Mouse (Mus musculus): Measurements from ENCODE around the gene Gm45213. TPM values are rescaled to one million over a fixed set of nuclear protein-coding genes. Genes with fewer than 3 reads are reported as not detected.
"Not testable (repeated sequence)": the region's sequence is repeated elsewhere in the genome, so short reads cannot be mapped to it uniquely, and the experiment has no call there.

The Gm45213 gene
- polyA plus RNA-seq, 1 experiment from 2014 or later, result not detected

GRCm38 (mm10) chr7:66047975-66048374 is 4.6 kb downstream of the Gm45213 start:
- DNase-seq (no peak), ATAC-seq (peak; percentile 33; the same call in 1 of the 2 replicates)
- WGBS (ENCODE audit: insufficient replicate concordance), result 72% methylated on average over 4 of the region's 4 CpGs
- TF ChIP-seq CTCF (IDR thresholded peaks at IDR 0.05; ENCODE audit: low read depth) (no peak), EP300 (IDR thresholded peaks at IDR 0.05; ENCODE audit: low read depth) (no peak)
- no peak overlapping the region for H3K27ac ChIP-seq (ENCODE audit: low read depth)
- H3K4me3 ChIP-seq (ENCODE audit: low read depth, low read length), result no peak overlapping the region
- H3K36me3 ChIP-seq (replicated peaks; ENCODE audit: insufficient read depth, low read length), result no peaks in the 10 kb centered on the region
- H3K4me2 ChIP-seq (ENCODE audit: low read depth, low read length), result no peak overlapping the region
- H3K9ac ChIP-seq (replicated peaks), result no peak overlapping the region
- no peaks in the 10 kb centered on the region for H3K27me3 ChIP-seq (ENCODE audit: insufficient read depth, low read length)
- H3K9me3 ChIP-seq (ENCODE audit: low read length), result no peaks in the 10 kb centered on the region
- no peaks in the 10 kb centered on the region; the same call in 1 of the 2 replicates for H3K4me1 ChIP-seq (ENCODE audit: insufficient read depth)

DNA sequence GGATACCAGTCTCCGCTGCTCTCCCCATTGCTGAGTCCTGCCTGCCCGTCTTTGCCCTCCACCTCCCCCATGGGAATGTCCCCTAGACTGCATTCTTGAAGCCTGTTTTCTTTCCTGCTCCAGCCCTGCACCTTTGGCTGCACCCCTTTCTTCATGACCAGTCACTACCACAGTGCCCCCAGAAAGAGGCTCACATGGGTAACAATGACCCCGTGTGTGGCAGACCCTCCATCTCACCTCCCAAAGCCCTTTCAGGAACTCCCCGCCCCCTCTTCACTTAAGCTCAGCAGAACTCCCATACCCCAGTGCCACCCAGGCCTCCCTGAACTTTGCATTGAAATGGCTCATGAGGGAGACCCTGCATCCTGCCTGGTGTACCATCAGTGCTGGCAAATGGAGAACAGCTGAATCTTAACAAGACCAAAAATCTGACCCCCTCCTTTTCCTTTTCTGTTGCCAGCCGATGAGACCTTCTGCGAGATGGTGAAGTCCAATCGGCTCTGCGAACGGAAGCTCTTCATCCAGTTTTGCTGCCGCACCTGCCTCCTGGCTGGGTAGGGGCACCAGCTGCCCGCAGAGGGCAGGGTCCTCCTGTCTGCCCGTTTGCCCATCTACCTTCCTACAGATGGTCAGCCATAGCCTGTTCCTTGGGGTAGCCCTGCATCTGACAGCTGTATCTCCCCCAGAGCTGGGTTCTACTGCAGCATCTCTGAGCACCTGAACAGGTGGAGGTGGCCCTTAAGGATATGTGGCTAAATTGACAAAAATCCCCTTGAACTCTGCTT is 5.2 kb downstream of the Gm45213 start:
- H3K9ac ChIP-seq (replicated peaks), result no peak overlapping the region
- no peak for TF ChIP-seq CTCF (IDR thresholded peaks at IDR 0.05; ENCODE audit: low read depth)
- ATAC-seq, result no peak

GRCm38 (mm10) chr7:66053946-66054483 is 10.6 kb downstream of the Gm45213 start:
- Histone ChIP-seq H3K27me3 (ENCODE audit: insufficient read depth, low read length) (no peaks in the 10 kb centered on the region), H3K27ac (ENCODE audit: low read depth) (no peak overlapping the region), H3K4me1 (ENCODE audit: insufficient read depth) (no peaks in the 10 kb centered on the region), H3K9ac (replicated peaks) (no peak overlapping the region), H3K4me2 (ENCODE audit: low read depth, low read length) (no peak overlapping the region), H3K9me3 (ENCODE audit: low read length) (no peaks in the 10 kb centered on the region; the same call in 1 of the 2 replicates), H3K4me3 (ENCODE audit: low read depth, low read length) (no peak overlapping the region), H3K36me3 (replicated peaks; ENCODE audit: insufficient read depth, low read length) (no peaks in the 10 kb centered on the region)
- DNase-seq (no peak), ATAC-seq (no peak)
- 76% methylated on average over 4 of the region's 4 CpGs for WGBS (ENCODE audit: insufficient replicate concordance)
- TF ChIP-seq EP300 (IDR thresholded peaks at IDR 0.05; ENCODE audit: low read depth) (no peak), CTCF (IDR thresholded peaks at IDR 0.05; ENCODE audit: low read depth) (no peak)

More for the DNA sequence above, 5.2 kb downstream of the Gm45213 start:
- no peak for DNase-seq
- Histone ChIP-seq H3K9me3 (ENCODE audit: low read length) (no peaks in the 10 kb centered on the region; the same call in 1 of the 2 replicates), H3K4me2 (ENCODE audit: low read depth, low read length) (no peak overlapping the region), H3K36me3 (replicated peaks; ENCODE audit: insufficient read depth, low read length) (no peaks in the 10 kb centered on the region), H3K4me1 (ENCODE audit: insufficient read depth) (no peaks in the 10 kb centered on the region; the same call in 1 of the 2 replicates), H3K4me3 (ENCODE audit: low read depth, low read length) (no peak overlapping the region), H3K27me3 (ENCODE audit: insufficient read depth, low read length) (no peaks in the 10 kb centered on the region), H3K27ac (ENCODE audit: low read depth) (no peak overlapping the region)
- 81% methylated on average over 12 of the region's 12 CpGs for WGBS (ENCODE audit: insufficient replicate concordance)

DNA sequence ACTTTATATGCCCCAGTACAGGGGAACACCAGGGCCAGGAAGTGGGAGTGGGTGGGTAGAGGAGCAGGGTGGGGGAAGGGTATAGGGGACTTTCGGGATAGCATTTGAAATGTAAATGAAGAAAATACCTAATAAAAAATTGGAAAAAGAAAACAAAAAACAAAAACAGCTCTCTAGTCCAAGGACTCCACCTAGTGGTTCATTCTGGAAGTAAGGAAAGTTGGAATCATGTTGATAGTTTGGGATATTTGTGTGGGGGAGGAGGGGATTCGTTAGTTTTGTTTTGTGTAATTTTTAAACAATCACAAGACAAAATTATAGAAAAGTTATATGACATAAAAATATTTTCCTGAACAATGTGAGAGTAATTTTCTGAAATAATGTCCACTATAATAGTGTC is 12.0 kb downstream of the Gm45213 start:
- ATAC-seq; H3K36me3 ChIP-seq (replicated peaks; ENCODE audit: insufficient read depth, low read length); H3K4me3 ChIP-seq (ENCODE audit: low read depth, low read length); H3K27me3 ChIP-seq (ENCODE audit: insufficient read depth, low read length); H3K9me3 ChIP-seq (ENCODE audit: low read length); H3K4me2 ChIP-seq (ENCODE audit: low read depth, low read length); H3K4me1 ChIP-seq (ENCODE audit: insufficient read depth); H3K9ac ChIP-seq (replicated peaks); DNase-seq; H3K27ac ChIP-seq (ENCODE audit: low read depth): not testable (repeated sequence)
- WGBS (ENCODE audit: insufficient replicate concordance), result 2% methylated on average over 2 of the region's 2 CpGs
- TF ChIP-seq CTCF (IDR thresholded peaks at IDR 0.05; ENCODE audit: low read depth), result peak; percentile 72

DNA sequence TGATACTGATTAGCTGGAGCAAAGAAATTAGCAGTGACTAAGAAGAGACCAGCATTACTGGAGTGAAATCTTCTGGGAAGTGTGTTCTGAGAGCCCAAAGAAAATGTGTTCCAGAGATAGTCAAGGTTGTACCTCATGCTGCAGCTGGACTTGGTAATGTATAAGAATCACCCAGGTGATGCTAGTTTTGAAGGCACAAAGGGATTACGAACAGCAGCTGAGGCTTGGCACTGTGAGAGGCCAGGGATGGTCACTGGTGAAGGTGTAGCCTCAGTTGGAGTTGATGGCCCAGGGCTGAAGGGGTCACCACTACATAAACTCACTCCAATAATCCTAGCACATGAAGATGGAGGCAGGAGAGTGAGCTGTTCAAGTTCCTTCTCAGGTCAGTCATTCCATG is 15.3 kb downstream of the Gm45213 start, which contains the start of gene Snrpa1:
TSS of gene Snrpa1 (plus strand) at position 301 of the 400 bp plus-strand sequence.
- Histone ChIP-seq H3K36me3 (replicated peaks; ENCODE audit: insufficient read depth, low read length) (peaks cover 14% of the 10 kb centered on the region), H3K4me2 (ENCODE audit: low read depth, low read length) (peak within 1 kb of the TSS; percentile 71), H3K4me1 (ENCODE audit: insufficient read depth) (peaks cover 10% of the 10 kb centered on the region; the same call in 1 of the 2 replicates), H3K9ac (replicated peaks) (peak within 1 kb of the TSS; percentile 96), H3K9me3 (ENCODE audit: low read length) (no peaks in the 10 kb centered on the region), H3K27me3 (ENCODE audit: insufficient read depth, low read length) (no peaks in the 10 kb centered on the region), H3K27ac (ENCODE audit: low read depth) (no peak within 1 kb of the TSS; the same call in 1 of the 2 replicates), H3K4me3 (ENCODE audit: low read depth, low read length) (peak within 1 kb of the TSS; percentile 95)
- ATAC-seq, result no peak
- TF ChIP-seq EP300 (IDR thresholded peaks at IDR 0.05; ENCODE audit: low read depth), result no peak
- WGBS (ENCODE audit: insufficient replicate concordance), result 74% methylated on average over 1 of the region's 1 CpGs
- no peak for DNase-seq

DNA sequence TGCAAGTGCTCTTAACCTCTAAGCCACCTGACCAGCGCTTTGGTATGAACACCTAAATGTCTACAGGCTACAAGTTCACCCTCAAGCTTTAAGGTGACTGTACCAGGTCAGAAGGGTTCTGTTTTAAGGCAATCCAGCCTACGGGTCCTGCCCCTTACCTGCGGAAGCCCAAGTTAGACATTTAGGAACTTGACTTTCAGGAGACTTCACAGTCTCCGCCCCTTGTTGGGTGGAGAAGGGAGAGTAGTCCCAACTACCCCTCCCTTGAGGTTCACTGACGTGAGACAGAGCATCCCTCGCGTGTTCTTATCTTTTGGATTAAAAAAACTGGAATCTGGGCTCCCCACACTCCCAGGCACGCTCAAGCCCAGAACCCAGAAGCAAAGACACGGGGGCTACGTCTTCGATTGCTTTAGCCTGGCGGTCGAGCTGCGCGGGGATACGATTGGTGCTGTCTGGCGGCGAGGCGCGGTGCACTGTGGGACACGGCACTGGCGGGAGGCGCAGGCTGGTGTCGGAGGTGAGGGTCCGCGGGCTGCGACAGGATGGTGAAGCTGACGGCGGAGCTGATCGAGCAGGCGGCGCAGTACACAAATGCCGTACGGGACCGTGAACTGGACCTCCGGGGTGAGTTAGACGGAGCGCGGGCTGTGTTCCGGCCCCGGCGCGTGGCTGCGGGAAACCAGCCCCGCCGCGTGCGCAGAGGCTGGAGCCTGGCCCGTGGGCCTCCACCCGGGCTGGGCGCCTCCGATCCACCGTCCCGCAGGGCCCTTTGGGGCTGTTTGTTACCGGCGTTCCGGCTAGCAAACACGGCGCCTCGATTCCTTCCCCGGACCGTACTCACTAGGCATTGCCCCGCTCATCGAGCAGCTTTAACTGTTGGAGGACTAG is 16.9 kb downstream of the Gm45213 start:
- H3K4me3 ChIP-seq (ENCODE audit: low read depth, low read length), result peak overlapping the region; percentile 95
- H3K27me3 ChIP-seq (ENCODE audit: insufficient read depth, low read length), result no peaks in the 10 kb centered on the region
- ATAC-seq, result peak; percentile 97
- H3K27ac ChIP-seq (ENCODE audit: low read depth), result peak overlapping the region; percentile 58
- TF ChIP-seq EP300 (IDR thresholded peaks at IDR 0.05; ENCODE audit: low read depth) (no peak; the same call in 1 of the 2 replicates), CTCF (IDR thresholded peaks at IDR 0.05; ENCODE audit: low read depth) (no peak)
- peak; percentile 90 for DNase-seq
- peaks cover 25% of the 10 kb centered on the region for H3K36me3 ChIP-seq (replicated peaks; ENCODE audit: insufficient read depth, low read length)
- H3K9ac ChIP-seq (replicated peaks), result peak overlapping the region; percentile 96
- peak overlapping the region; percentile 71 for H3K4me2 ChIP-seq (ENCODE audit: low read depth, low read length)
- WGBS (ENCODE audit: insufficient replicate concordance), result under 1% methylated on average over 64 of the region's 64 CpGs
- H3K9me3 ChIP-seq (ENCODE audit: low read length), result no peaks in the 10 kb centered on the region
- H3K4me1 ChIP-seq (ENCODE audit: insufficient read depth), result peaks cover 10% of the 10 kb centered on the region; the same call in 1 of the 2 replicates
